Mouse (Mus musculus): ENCODE measurements around the gene Reln.
A peak's percentile ranks its signal among the peaks of the same experiment; 100 is the strongest.

Reln gene

GRCm38 (mm10) chr5:22003858-22004257 lies 340.6 kb downstream of the Reln start:
- no peak for DNase-seq (ENCODE audit: low spot score)

- DNase-seq (ENCODE audit: low spot score): no peak
These were observed 356.8 kb downstream of the Reln start for GRCm38 (mm10) chr5:21987711-21988110.

GRCm38 (mm10) chr5:21986311-21986710 lies 358.2 kb downstream of the Reln start:
- peak; percentile 60 for DNase-seq (ENCODE audit: low spot score)

- no peak for DNase-seq (ENCODE audit: low spot score)
These were observed 361.4 kb downstream of the Reln start for GRCm38 (mm10) chr5:21983021-21983667.

GRCm38 (mm10) chr5:21981216-21981615 lies 363.3 kb downstream of the Reln start:
- no peak for DNase-seq (ENCODE audit: low spot score)

- no peak for DNase-seq (ENCODE audit: low spot score)
These were observed 364.0 kb downstream of the Reln start for GRCm38 (mm10) chr5:21980544-21980943.

- no peak for DNase-seq (ENCODE audit: low spot score)
These were observed 371.1 kb downstream of the Reln start for GRCm38 (mm10) chr5:21973266-21974010.

GRCm38 (mm10) chr5:21961796-21962195 lies 382.7 kb downstream of the Reln start:
- no peak for DNase-seq (ENCODE audit: low spot score)

- DNase-seq (ENCODE audit: low spot score): no peak
These were observed 384.4 kb downstream of the Reln start for GRCm38 (mm10) chr5:21960151-21960550.

- no peak for DNase-seq (ENCODE audit: low spot score)
These were observed 386.9 kb downstream of the Reln start for GRCm38 (mm10) chr5:21957586-21957985.

GRCm38 (mm10) chr5:21957061-21957460 lies 387.4 kb downstream of the Reln start:
- no peak for DNase-seq (ENCODE audit: low spot score)

- DNase-seq (ENCODE audit: low spot score): no peak
These were observed 395.0 kb downstream of the Reln start for GRCm38 (mm10) chr5:21949507-21949897.

GRCm38 (mm10) chr5:21948736-21949506 lies 395.6 kb downstream of the Reln start:
- DNase-seq (ENCODE audit: low spot score): no peak

GRCm38 (mm10) chr5:21947610-21948381 lies 396.7 kb downstream of the Reln start:
- DNase-seq (ENCODE audit: low spot score): no peak

- DNase-seq (ENCODE audit: low spot score): no peak
These were observed 399.9 kb downstream of the Reln start for GRCm38 (mm10) chr5:21944579-21944978.

- no peak for DNase-seq (ENCODE audit: low spot score)
These were observed 405.1 kb downstream of the Reln start for GRCm38 (mm10) chr5:21939405-21939804.

GRCm38 (mm10) chr5:21938138-21938537 lies 406.4 kb downstream of the Reln start:
- DNase-seq (ENCODE audit: low spot score): no peak

GRCm38 (mm10) chr5:21936627-21937026 lies 407.9 kb downstream of the Reln start:
- DNase-seq (ENCODE audit: low spot score): no peak

- DNase-seq (ENCODE audit: low spot score): no peak
These were observed 408.4 kb downstream of the Reln start for GRCm38 (mm10) chr5:21936096-21936495.

- no peak for DNase-seq (ENCODE audit: low spot score)
These were observed 409.6 kb downstream of the Reln start for GRCm38 (mm10) chr5:21934811-21935396.

GRCm38 (mm10) chr5:21934173-21934698 lies 410.3 kb downstream of the Reln start:
- DNase-seq (ENCODE audit: low spot score): no peak
